Mouse (Mus musculus) hindbrain, embryonic 15.5 days (tissue): ENCODE measurements around the gene Gcm1. TPM values are rescaled to one million over a fixed set of nuclear protein-coding genes. Genes with fewer than 3 reads are reported as not detected.

Experiments
- ATAC-seq: fragments of 200-750 bp; cut with Nextera tagmentation; 2 replicates; pipeline ENCODE4 v1.8.0; 2017; ENCODE audit warnings: low read depth, moderate number of reproducible peaks, moderate TSS enrichment; ENCODE audit not compliant: low FRiP score
- H3K27ac ChIP-seq: fragments of 300-500 bp; sonication (generic); replicated peaks from 2 replicates; pipeline ENCODE4 v1.5.1; 2015; ENCODE audit warnings: mild to moderate bottlenecking, inconsistent platforms
- H3K27me3 ChIP-seq: fragments of 300-500 bp; sonication (generic); 2 replicates; pipeline ENCODE4 v1.6.1; 2015; ENCODE audit warnings: control low read depth, inconsistent platforms
- H3K36me3 ChIP-seq: fragments of 300-500 bp; sonication (generic); 2 replicates; pipeline ENCODE4 v1.6.1; 2015; ENCODE audit warnings: control low read depth, inconsistent platforms
- H3K4me1 ChIP-seq: fragments of 300-500 bp; sonication (generic); replicated peaks from 2 replicates; pipeline ENCODE4 v1.6.1; 2015; ENCODE audit warnings: control low read depth, inconsistent platforms
- H3K4me2 ChIP-seq: fragments of 300-500 bp; sonication (generic); 2 replicates; pipeline ENCODE4 v1.6.1; 2015; ENCODE audit warnings: moderate library complexity, mild to moderate bottlenecking, inconsistent platforms
- H3K4me3 ChIP-seq: fragments of 300-500 bp; sonication (generic); 2 replicates; pipeline ENCODE4 v1.5.1; 2015; ENCODE audit warnings: mild to moderate bottlenecking, inconsistent platforms
- H3K9ac ChIP-seq: fragments of 300-500 bp; sonication (generic); 2 replicates; pipeline ENCODE4 v1.6.1; 2015; ENCODE audit warnings: inconsistent platforms
- H3K9me3 ChIP-seq: fragments of 300-500 bp; sonication (generic); 2 replicates; pipeline ENCODE4 v1.6.1; 2016; ENCODE audit warnings: control low read depth, inconsistent platforms
- WGBS: fragments of 180-500 bp; shearing (Covaris S2); methylation state at CpG from one replicate; pipeline ENCODE4 v1.1.7; 2015; 5-methylcytosine and 5-hydroxymethylcytosine counted together
- polyA plus RNA-seq: library from polyadenylated mRNA; unstranded; fragments of >200 nt; fragmentation: Nextera tagmentation; extraction: Ambion mirVana; gene quantifications from 2 replicates; pipeline ENCODE4 v1.2.1, GENCODE M21; 2015

Gene Gcm1
- polyA plus RNA-seq, 1 experiment from 2014 or later = not detected

GRCm38 (mm10) chr9:78022187-78022945 is 29.4 kb upstream of the Gcm1 start:
- H3K36me3 ChIP-seq = no peaks in the 10 kb centered on the region

DNA sequence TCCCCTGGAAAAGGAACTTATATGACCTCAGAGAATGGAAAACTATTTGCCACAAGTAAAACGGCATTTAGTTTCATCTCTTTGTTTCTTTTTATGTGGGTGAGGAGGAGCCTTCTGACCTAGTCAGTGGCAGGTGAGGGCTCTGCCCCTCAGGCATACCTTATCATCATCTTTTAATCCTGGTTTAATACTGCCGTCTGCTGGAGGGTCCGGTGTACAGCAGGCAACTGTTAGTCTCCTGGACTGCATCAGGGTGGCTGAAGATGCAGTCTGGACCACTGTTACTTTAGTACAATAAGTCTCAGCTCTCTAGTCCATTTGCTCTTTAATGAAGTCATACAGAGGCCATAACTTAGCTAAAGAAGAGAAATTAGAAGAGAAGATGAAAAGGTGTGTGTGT is 26.9 kb upstream of the Gcm1 start:
- no peaks in the 10 kb centered on the region for H3K9me3 ChIP-seq
- H3K27ac ChIP-seq = no peak overlapping the region
- 18% methylated on average over 3 of the region's 3 CpGs for WGBS
- H3K36me3 ChIP-seq = no peaks in the 10 kb centered on the region
- H3K9ac ChIP-seq = no peak overlapping the region
- H3K27me3 ChIP-seq = no peaks in the 10 kb centered on the region
- no peak overlapping the region for H3K4me2 ChIP-seq
- peak; percentile 74; the same call in 1 of the 2 replicates for ATAC-seq
- H3K4me3 ChIP-seq = no peak overlapping the region
- H3K4me1 ChIP-seq = no peaks in the 10 kb centered on the region; the same call in 1 of the 2 replicates

More at GRCm38 (mm10) chr9:78022187-78022945, 29.4 kb upstream of the Gcm1 start:
- Histone ChIP-seq H3K9me3 (no peaks in the 10 kb centered on the region), H3K9ac (no peak overlapping the region), H3K27ac (no peak overlapping the region), H3K4me3 (no peak overlapping the region), H3K4me2 (no peak overlapping the region), H3K27me3 (no peaks in the 10 kb centered on the region), H3K4me1 (no peaks in the 10 kb centered on the region; the same call in 1 of the 2 replicates)
- no peak for ATAC-seq
- 73% methylated on average over 8 of the region's 8 CpGs for WGBS

DNA sequence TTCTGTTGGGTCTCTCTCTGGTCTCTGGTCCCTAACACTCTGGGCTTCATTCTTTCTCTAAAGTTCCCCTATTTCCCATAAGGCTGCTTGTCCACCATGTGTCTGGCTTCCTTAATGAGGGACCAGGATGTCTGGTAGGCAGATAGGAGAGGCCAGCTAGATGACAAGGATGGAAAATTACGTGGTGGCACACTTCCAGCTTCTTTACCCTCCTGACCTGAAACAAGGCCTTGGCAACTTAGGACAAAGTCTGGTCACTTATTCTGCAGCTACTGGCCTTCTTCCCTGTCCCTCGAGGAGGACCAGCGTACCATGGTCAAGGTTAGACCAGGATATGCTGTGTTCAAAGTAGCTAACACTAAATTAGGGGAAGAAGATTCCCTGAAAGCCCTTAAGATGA is 24.6 kb upstream of the Gcm1 start:
- Histone ChIP-seq H3K9ac (no peak overlapping the region), H3K27ac (no peak overlapping the region), H3K4me3 (no peak overlapping the region), H3K9me3 (no peaks in the 10 kb centered on the region), H3K27me3 (no peaks in the 10 kb centered on the region), H3K4me2 (no peak overlapping the region), H3K4me1 (no peaks in the 10 kb centered on the region), H3K36me3 (no peaks in the 10 kb centered on the region)
- ATAC-seq = no peak
- 79% methylated on average over 3 of the region's 3 CpGs for WGBS

- Histone ChIP-seq H3K27ac (no peak overlapping the region), H3K36me3 (no peaks in the 10 kb centered on the region), H3K9ac (no peak overlapping the region), H3K27me3 (no peaks in the 10 kb centered on the region), H3K4me2 (no peak overlapping the region), H3K4me1 (no peaks in the 10 kb centered on the region), H3K9me3 (no peaks in the 10 kb centered on the region), H3K4me3 (no peak overlapping the region)
- ATAC-seq = no peak
- 90% methylated on average over 10 of the region's 10 CpGs for WGBS
Measured at GRCm38 (mm10) chr9:78030835-78031456, 20.8 kb upstream of the Gcm1 start.

DNA sequence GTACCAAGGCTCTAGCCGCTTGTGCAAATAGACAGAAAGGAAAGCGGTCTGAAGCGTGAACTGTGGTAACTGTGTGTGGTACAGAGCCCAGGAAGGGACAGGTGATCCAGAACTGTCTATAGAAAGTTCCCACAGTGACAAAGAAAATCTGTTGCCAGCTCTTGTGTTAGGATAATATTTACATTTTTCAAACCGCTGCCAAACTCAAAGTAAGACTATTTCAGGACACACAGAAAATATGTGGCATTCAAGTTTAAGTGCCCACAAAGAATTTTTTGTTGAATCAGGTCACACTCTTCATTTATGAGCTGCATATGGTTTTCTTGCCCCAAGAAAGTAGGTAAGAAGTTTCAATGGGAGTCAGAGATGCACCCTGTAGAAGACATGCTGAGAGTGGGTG is 18.8 kb upstream of the Gcm1 start:
- H3K9me3 ChIP-seq = no peaks in the 10 kb centered on the region
- no peaks in the 10 kb centered on the region for H3K36me3 ChIP-seq
- H3K4me2 ChIP-seq = no peak overlapping the region
- no peak for ATAC-seq
- H3K27me3 ChIP-seq = no peaks in the 10 kb centered on the region
- 93% methylated on average over 4 of the region's 4 CpGs for WGBS
- no peak overlapping the region for H3K4me3 ChIP-seq
- no peak overlapping the region for H3K9ac ChIP-seq
- no peak overlapping the region for H3K27ac ChIP-seq
- no peaks in the 10 kb centered on the region for H3K4me1 ChIP-seq

DNA sequence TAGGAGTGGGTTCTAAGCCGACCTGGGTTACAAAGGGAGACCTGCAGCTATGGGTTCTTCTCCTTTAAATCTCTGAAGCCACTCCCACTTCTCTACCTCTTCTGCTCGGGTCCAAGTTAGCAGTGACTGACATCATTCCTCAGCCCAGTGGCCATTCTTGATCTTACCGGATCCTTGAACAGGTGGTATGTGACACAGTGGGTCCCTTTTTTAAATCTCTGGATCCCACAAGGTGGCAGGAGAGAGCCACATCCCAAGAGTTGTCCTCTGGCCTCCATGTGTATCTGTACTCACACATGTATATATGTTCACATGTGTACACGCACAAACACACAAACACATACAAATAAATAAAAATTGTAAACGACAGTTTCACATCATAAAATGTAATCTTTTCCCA is 16.4 kb upstream of the Gcm1 start:
- H3K9me3 ChIP-seq = no peaks in the 10 kb centered on the region
- no peaks in the 10 kb centered on the region for H3K36me3 ChIP-seq
- no peaks in the 10 kb centered on the region for H3K4me1 ChIP-seq
- no peak overlapping the region for H3K4me2 ChIP-seq
- H3K4me3 ChIP-seq = no peak overlapping the region
- no peak for ATAC-seq
- no peak overlapping the region for H3K27ac ChIP-seq
- no peak overlapping the region for H3K9ac ChIP-seq
- H3K27me3 ChIP-seq = no peaks in the 10 kb centered on the region
- 85% methylated on average over 5 of the region's 5 CpGs for WGBS

GRCm38 (mm10) chr9:78035831-78036230 is 15.9 kb upstream of the Gcm1 start:
- Histone ChIP-seq H3K36me3 (no peaks in the 10 kb centered on the region), H3K4me3 (no peak overlapping the region), H3K9ac (no peak overlapping the region), H3K4me1 (no peaks in the 10 kb centered on the region), H3K4me2 (no peak overlapping the region), H3K27ac (no peak overlapping the region), H3K9me3 (no peaks in the 10 kb centered on the region), H3K27me3 (no peaks in the 10 kb centered on the region)
- ATAC-seq = no peak
- 90% methylated on average over 8 of the region's 8 CpGs for WGBS

GRCm38 (mm10) chr9:78038755-78039489 is 12.8 kb upstream of the Gcm1 start:
- H3K9ac ChIP-seq = no peak overlapping the region
- 40% methylated on average over 18 of the region's 18 CpGs for WGBS
- no peak overlapping the region for H3K4me3 ChIP-seq
- no peaks in the 10 kb centered on the region for H3K36me3 ChIP-seq
- H3K27ac ChIP-seq = no peak overlapping the region
- peak; percentile 74; the same call in 1 of the 2 replicates for ATAC-seq
- no peaks in the 10 kb centered on the region for H3K4me1 ChIP-seq
- H3K27me3 ChIP-seq = no peaks in the 10 kb centered on the region
- no peak overlapping the region for H3K4me2 ChIP-seq
- H3K9me3 ChIP-seq = no peaks in the 10 kb centered on the region

GRCm38 (mm10) chr9:78045171-78045570 is 6.6 kb upstream of the Gcm1 start:
- Histone ChIP-seq H3K4me3 (no peak overlapping the region), H3K36me3 (no peaks in the 10 kb centered on the region), H3K4me2 (no peak overlapping the region), H3K4me1 (no peaks in the 10 kb centered on the region), H3K27ac (no peak overlapping the region), H3K9ac (no peak overlapping the region), H3K9me3 (no peaks in the 10 kb centered on the region), H3K27me3 (no peaks in the 10 kb centered on the region)
- ATAC-seq = no peak
- whole genome bisulfite sequencing = 76% methylated on average over 6 of the region's 6 CpGs

DNA sequence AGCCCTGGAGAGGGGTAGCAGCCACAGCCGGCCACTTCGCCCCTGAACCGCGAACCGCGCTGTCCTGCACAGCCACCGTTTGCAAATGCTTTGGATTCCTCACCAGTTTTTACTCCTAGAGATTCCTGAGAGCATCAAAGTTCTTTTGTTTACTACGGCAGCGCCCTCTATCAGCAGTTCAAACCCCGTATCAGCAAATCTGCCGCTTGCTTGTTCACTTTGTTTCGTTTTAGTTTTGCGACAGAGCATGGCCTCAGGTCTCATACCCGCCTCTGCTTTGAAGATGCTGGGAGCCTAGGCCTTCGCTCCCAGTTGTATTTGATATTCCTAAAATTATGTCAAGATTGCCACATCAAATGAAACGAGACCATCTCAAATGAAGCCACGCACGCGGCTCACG is 5.0 kb upstream of the Gcm1 start:
- no peak overlapping the region for H3K9ac ChIP-seq
- H3K27me3 ChIP-seq = no peaks in the 10 kb centered on the region
- no peak overlapping the region for H3K27ac ChIP-seq
- no peak overlapping the region for H3K4me3 ChIP-seq
- H3K4me1 ChIP-seq = no peaks in the 10 kb centered on the region
- H3K4me2 ChIP-seq = no peak overlapping the region
- H3K9me3 ChIP-seq = no peaks in the 10 kb centered on the region
- 51% methylated on average over 20 of the region's 20 CpGs for WGBS
- no peaks in the 10 kb centered on the region for H3K36me3 ChIP-seq
- ATAC-seq = no peak

DNA sequence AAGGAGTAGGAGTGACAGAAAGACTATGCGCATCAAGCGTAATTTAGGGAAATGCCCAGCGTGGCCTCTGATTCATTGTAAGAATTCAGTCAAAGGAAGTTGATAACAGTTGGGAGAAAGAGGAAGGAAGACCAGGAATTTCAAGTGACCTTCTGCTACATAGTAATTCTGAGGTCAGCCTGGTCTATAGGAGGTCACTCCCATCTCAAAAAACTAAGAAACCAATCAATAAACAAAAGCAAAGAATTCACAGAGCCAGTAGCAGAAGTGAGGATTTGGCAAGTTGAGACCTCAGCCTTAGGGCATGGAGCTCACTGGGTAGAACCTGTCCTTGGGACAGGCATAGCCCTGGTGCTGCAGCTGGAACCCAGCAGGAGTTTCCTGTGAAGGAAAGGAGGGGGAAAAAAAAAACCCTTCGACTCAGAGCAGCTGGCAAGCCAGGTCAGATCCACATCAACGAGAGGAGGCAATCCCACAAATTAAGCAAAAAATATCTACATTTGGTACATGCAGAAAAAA is 1.2 kb upstream of the Gcm1 start:
- ATAC-seq = no peak
- no peaks in the 10 kb centered on the region for H3K27me3 ChIP-seq
- WGBS = 56% methylated on average over 5 of the region's 5 CpGs

GRCm38 (mm10) chr9:78053821-78054220 is 2.1 kb downstream of the Gcm1 start:
- Histone ChIP-seq H3K27ac (no peak overlapping the region), H3K9ac (no peak overlapping the region), H3K4me3 (no peak overlapping the region), H3K4me1 (no peaks in the 10 kb centered on the region), H3K27me3 (no peaks in the 10 kb centered on the region), H3K4me2 (no peak overlapping the region), H3K9me3 (no peaks in the 10 kb centered on the region), H3K36me3 (no peaks in the 10 kb centered on the region)
- 77% methylated on average over 8 of the region's 8 CpGs for WGBS
- ATAC-seq = no peak

More for the DNA sequence above, 1.2 kb upstream of the Gcm1 start:
- no peak overlapping the region for H3K4me2 ChIP-seq
- H3K9me3 ChIP-seq = no peaks in the 10 kb centered on the region
- H3K36me3 ChIP-seq = no peaks in the 10 kb centered on the region
- no peak overlapping the region for H3K4me3 ChIP-seq
- H3K27ac ChIP-seq = no peak overlapping the region
- no peaks in the 10 kb centered on the region for H3K4me1 ChIP-seq
- H3K9ac ChIP-seq = no peak overlapping the region
